Mouse (Mus musculus) fibroblast of lung, adult 2 months (primary cell): ENCODE results near the gene Fastkd5.

ENCODE experiments used
- DNase-seq: peaks from one replicate; pipeline ENCODE4 v3.0.0-alpha.2; 2011; ENCODE audit warnings: low read depth

Gene Fastkd5

DNA sequence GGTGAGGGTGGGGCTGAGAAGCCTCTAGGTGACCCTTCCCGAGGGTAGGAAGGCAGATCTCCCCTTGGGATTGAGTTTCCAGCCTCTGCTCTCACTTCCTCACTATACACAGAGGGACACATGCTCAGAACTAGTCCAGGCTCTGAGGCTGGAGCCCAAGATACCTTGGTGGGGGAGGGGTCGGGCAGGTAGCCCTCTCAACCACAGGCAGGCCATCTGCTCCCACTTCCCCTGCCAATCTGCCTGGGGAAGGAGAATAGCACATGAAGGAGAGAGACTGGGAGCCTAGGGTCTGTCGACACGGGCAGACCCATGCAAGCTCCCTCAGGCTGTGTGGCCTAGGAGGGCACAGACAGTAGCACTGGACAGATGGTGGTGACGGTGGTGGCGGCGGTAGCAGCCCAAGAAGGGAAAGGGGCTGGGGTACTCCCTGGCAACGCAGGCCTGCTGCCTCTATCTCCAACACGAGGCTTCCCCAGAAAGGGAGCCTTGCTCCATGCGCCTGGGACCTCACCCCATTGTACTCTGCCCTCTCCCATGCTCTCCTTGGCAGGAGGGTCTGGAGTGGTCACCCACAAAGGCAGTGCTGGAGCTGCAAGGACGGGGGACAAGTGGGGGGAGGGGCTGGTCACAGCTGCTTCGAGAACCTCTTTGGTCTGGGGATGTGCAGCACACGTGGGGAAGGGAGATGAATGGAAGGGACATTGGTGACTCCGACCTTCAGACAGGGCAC is 4.3 kb upstream of the Fastkd5 start:
- DNase-seq = no peak

DNA sequence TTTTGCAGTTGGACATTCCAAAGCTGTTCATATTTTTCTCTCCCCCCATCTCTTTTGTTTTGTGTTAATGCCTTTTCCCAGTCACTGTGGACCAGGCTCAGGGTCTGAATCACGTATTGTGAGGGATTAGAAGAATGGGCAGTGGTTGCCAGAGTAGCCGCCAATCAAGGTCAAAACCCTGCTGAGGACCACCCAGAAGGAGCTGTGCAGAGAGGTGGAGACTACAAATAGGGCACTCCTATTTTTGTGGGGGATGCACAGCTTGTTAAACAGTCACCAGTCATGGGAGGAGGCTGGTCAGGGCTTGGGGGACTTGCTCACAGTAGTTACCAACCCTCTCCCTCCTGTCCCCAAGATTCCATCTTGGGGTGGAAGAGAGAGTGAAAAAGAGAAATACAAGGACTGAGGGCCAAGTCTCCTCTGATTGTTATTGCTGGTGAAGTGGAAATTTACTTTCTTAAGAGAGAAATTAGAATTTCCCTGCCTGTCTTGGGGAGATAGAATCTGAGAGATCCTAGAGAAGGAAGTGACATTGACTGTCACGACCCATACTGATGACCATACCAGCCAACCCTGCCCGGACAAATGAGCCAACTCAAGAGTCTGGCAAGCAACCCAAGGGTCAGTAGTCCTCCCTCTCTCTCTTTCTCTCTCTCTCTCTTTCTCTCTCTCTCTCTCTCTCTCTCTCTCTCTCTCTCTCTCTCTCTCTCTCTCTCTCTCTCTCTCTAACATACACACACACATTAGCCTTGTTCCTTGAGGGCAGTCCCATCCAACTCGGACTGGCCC is 3.3 kb upstream of the Fastkd5 start:
- no peak for DNase-seq

DNA sequence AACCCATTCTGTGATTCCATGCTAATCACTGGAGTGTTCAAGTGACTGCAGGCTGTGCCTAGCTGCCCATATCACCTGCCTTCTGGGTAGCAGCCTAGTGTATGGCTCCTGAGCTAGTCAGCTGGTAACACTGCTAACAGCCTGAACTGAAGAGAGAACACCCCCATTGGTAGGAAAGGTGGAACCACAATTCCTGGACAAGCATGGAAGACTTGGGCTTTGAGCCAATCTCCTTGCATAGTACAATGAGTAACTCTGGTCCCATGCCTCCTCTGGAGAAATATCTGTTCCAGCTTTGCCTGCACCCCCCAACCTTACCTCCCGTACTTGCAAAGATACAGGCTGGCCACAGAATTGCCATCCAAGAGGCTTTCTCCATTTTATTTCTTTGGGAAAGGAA is 2.6 kb upstream of the Fastkd5 start:
- DNase-seq = no peak

DNA sequence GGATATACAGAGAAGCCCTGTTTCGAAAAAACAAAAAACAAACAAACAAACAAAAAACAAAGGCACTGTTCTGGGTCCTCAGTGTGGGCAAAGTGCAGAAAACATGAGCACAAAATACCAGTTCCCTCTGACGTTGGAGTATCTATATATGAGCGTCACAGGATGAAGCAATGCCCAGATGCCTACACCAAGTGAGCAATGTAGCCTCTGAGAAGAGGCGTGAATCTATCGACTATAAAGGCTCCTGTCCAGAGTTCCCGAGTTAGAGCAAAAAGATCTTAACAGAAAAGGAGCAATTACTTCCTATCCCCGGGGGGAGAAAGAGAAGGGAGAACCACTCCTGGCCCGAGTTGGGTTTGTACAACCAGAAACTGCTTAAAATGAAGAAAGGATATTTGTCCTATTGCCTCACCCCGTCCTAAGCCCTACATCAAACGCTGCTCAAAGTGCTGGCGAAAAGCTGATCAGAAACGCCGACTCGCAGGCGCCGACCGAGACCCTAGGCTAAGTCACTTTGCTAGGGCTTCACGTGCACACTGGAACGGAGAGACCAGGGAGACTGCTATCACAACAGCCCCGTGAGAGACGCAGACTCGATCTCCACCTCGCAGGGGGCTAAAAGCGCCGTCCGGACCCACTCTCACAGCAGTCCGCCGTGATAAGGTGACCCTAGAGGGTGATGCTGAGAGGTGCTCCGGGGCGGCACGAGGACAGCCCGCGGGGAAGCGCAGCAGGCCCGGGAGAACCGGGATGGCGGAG is 568 bp downstream of the Fastkd5 start:
- DNase-seq = no peak

DNA sequence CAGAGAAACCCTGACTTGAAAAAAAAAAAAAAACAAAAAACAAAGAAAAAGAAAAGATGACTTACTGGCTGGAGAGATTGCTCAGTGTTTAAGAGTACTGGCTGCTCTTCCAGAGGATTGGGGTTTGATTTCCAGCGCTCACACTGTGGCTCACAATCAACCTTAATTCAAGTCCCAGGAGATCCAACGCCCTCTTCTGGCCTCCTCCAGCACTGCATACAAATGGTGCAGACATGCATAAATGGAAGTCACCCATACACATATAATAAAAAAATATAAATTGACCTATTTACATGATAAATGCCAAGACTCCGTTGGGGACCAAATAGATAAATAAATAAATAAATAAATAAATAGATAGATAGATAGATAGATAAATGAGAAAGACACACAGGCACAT is 1.4 kb downstream of the Fastkd5 start:
- DNase-seq = no peak

DNA sequence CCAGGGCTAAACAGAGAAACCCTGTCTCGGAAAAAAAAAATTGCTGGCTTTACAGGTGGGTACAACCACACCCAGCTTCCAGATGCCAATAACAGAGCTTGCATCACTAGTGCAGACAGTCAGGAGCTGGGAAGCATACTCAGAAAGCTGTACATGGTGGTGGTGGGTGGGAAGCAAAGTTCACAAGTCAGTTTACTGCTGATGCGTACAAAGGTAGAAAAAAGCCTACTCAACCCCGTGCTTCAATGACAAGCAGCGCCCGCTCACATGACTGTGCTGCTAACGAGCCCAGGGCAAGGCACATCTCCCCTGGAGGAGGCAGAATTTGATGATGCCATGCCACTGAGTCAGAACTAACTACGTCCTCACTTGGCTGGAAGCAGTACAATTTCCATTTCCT is 10.9 kb downstream of the Fastkd5 start:
- no peak for DNase-seq

DNA sequence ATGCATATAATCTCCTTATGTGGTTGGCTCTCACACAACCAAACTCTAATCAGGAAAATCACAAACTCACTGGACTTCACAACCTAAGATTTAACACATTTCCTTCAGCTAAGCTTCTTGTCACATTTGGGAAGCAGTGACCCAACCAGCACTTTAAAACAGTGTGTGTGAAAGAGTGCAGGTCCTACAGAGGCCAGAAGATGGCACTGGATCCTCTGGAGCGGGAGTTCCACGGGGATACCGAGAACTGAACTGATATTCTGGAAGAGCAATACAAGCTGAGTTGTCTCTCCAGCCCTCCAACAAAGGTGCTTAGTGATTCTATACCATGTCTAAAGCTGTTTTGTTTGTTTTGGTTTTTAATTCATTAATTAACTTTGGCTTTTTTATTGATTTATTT is 16.7 kb downstream of the Fastkd5 start:
- DNase-seq = no peak

DNA sequence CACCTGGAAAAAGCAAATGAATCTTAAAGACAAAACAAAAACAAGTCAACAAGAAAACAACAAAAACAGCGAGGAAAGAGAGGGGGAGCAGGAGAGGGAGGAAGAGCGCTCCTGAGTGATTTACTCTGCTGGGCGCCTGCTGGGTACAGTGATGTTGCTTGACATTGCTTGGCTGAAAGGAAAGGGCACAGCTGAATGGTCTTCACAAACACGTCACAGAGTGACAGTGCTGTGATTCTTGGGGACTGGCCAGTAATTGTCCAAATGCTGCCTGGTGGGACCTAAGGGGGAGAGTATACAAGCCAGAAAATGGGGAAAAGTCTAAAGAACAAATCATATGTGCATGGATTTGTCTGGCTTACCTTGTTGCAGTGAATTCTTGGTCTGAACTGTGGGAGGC is 27.6 kb downstream of the Fastkd5 start:
- no peak for DNase-seq

DNA sequence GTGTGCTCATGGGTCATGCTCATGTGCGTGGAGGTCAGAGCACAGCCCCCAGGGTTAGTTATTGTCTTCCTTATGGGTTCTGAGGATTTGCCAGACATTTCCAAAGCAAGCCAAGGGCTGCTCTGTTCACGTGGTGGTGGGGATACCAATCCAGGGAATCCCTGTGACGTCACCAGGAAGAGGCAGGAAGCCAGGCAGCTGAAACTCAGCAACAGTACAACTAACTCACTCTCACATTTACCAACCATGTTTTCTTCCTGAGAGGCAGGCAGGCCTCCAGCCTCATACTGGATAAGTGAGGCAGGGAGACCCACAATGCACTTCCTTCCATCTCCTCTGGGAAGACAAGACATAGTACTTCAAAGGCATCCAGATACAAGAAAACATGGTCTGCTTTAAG is 31.4 kb downstream of the Fastkd5 start:
- DNase-seq = no peak

DNA sequence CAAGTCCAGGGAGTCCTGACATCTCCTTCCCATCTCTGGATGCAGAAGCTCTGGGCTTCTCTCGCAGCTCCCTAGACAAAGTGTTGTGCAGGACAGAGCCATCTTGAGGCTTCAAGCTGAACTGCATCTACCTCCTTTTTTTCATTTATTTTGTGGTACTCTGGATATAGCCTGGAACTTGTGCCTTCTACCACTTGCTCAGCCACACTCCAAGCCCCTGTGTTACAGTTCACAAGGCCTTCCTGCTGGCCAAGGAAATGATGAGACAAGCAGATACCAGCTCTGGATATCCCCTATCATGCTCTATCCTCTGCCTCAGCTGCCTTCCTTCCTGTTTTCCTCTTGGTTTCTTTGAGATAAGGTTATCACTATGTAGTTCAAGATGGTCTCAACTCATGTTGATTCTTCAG is 32.2 kb downstream of the Fastkd5 start:
- DNase-seq = no peak

DNA sequence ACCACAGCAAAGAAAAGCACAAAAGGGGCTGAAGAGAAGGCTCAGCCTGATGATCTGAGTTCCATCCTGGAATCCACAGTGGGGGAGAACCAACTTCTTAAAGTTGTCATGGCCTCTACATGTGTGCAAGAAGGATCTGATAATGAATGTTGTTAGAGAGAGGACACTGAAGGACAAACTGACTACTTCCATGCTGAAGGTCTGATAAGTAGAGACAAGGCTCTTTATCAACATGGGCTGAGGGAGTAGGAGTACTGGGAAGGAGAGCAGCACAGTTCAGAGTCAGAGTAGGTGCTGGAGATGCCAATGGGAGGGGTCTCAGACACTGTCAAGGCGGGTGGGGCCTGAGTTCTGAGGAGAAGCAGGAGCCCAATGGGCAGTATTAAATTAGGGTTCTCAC is 34.2 kb downstream of the Fastkd5 start:
- DNase-seq = no peak

DNA sequence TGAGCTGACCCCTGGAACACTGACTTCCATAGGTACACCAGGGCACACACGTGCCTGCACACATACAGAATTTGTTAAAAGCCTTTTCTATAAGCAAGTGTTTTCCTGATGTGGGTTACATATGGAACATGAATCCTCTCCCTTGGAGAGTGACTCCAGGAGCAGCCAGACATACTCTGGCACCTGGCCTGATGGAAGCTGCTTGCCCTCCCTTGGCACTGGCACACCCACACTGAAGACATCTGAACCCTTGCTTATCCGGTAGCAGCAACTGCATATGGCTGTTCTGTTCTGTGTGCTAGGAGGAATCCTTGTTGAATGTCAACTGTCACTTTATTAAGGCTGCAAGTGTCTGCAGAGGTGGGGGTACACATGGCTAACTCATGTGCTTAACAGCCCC is 38.8 kb downstream of the Fastkd5 start:
- DNase-seq = no peak

DNA sequence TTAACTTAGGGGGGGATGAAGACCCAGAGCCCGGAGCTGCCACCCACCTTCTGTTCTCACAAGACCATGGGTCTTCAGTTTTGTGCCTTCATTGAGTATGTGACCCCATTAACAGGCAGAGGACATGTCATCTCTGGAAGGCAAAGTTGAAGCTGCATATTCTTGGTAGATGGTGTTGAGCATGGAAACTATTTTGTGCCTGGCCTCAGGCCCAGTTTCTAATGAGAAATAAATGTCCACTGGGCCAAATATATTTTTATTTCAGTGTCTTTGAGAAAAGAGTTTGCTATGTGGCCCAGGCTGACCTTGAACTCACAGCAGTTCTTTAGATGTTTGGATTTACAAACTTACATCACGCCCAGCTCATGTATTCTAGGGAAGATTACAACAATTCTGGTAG is 40.1 kb downstream of the Fastkd5 start:
- no peak for DNase-seq

DNA sequence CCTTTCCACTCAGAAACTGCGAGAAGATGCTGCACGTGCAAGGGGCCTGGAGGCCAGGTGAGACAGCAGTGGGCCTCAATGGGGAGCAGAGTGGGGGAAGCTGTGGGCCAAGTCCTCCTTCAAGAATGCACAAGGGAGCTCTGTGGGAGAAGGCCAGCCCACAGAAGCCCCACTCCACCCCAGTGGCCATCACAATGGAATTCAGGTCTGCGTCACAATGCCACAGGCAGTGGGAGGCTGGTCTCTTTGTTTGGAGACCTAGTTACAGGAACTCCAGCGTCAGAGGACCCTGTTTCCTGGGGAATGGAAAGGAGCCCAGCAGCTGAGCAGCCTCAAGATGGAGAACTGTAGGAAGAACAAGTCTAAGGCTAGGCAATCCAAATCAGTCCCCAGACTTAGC is 40.7 kb downstream of the Fastkd5 start:
- no peak for DNase-seq

DNA sequence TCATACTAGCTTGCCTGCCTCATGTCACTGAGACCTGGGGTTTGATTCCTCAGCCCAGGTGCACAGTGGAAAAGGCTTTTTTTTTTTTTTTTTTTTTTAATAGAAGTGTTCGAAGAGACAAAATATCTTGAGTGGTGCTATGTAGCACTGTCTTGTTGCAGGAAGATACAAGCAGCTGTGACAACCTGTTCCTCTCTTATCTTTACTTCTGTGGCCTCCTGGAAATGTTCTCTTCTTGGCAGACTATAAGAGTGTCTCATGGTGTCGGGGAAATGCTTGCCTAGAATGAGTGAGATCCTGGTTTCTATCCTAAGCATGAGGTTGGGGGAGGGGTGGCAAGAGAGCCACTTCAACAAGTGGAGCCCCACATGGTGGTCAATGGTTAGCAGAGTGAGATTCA is 41.5 kb downstream of the Fastkd5 start:
- no peak for DNase-seq

DNA sequence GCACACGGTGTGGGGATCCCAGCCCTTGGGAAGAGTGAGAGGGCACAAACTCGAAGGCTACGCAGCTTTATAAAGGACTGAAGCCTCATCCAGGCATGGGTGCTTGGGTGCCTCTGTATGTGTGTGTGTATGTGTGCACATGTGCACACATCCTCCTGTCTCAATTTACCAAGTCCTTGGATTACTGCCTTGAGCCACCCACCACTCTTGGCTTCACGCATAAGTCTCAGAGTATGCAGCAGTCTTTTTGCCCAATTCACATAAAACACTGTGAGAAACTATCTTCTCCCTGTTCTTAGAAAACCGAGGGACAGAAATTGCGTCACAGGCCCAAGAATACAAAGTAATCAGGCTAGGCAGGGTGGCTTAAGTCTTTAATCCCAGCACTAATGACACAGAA is 43.8 kb downstream of the Fastkd5 start:
- DNase-seq = no peak

DNA sequence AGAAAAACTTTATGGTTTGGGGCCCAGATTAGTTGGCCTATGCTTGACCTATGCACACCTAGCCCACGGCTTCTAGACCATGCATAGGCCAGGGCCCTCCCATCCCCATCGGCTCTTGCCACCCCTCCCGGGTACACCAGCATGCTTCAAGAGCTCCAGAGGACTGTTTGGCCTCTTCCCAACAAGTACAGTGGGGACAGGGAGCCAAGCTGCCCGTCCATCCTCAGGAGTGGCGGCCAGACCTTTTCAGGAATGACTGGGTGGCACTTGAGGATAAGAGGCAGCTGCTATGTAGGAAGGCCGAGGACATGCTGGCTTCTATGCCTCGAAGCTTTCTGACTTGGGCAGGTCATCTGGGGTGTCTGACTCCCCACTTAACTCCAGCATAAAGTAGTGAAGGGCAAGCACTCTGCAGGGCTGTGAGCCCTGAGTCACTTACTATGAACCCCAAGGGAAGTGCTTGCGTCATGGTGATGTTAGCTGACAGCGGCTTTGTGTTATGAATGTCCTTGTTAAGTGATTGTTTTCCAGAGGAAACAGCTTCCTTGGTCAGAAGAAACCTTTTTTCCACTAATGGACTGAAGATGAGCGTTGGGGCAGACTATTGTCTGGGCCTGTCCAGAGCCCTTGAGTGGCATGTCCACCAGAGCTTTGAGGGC is 45.8 kb downstream of the Fastkd5 start:
- no peak for DNase-seq

DNA sequence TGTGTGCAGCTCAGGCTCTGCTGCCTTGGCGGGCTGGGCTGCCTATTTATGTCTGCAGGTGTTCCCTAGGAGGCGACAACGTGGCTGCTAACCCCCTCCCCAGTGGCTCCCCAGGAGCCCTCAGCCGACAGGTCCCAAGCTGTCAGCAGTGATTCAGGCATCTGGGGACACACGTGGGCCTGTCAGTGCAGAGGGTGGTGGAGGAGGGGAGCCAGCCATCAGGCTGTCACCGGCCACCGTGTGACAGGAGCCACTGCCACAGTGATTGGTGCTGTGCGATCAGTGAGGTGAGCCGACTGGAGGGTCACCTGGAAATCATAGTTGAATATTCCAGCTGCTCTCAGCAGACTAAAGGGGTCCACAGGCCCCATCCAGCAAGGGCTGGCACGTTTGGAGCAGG is 47.3 kb downstream of the Fastkd5 start, which contains the start of gene Avp:
Avp (minus strand) TSS at position 3 of the 400 bp plus-strand sequence.
- no peak for DNase-seq

DNA sequence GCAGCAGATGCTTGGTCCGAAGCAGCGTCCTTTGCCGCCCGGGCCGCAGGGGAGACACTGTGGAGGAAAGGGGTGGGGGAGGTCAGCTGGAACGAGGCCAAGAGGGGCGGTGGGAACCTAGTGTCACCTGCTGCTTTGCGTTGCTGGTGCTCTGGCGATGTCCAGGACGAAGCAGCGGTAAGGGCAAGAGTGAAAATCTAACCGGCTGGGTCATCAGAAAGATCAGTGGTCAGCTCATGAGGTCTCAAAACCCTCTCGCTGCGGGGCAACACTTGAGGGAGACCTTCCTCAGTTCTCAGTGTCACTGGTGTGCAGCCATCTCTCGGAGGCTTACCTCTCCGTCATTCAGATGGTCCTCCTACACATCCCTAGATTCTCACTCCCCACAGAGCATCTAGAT is 48.6 kb downstream of the Fastkd5 start:
- DNase-seq = no peak

DNA sequence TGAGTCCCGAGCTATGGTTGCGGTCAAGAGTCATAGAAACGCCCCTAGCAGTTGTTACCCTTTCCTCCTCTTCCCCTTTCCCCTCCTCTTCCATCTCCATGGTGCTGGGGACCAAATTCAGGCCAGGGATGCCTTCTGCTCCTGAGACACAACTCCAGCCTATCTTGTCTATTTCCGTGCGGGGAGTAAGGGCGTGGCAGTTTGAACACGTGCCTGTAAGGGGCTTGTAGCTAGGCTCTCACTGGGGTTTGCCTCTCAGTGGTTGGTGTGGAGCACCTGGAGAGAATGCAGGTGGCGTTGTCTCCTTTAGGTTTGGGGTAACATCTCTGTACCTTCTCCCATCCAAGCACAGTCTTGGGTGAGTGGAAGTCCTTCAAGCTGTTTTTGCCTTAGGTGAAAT is 50.0 kb downstream of the Fastkd5 start:
- no peak for DNase-seq

DNA sequence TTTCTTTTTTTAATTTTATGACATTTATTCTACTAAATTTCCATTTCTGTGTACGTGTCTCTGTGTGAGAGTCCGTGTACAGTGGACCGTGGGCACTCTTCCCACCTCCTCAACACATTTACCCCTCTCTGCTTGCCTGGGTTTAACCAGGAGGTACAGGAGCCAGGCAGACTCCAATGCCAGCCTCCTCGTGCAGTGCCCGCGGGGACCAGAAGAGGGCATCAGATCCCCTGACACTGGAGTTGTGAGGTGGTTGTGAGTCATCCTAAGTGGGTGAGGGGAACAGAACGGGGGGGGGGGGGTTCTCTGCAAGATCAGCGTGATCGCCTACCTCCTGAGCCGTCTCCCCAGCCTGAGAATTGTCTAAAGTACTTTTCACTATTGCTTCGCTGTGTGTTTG is 51.7 kb downstream of the Fastkd5 start:
- peak; percentile 58 for DNase-seq

DNA sequence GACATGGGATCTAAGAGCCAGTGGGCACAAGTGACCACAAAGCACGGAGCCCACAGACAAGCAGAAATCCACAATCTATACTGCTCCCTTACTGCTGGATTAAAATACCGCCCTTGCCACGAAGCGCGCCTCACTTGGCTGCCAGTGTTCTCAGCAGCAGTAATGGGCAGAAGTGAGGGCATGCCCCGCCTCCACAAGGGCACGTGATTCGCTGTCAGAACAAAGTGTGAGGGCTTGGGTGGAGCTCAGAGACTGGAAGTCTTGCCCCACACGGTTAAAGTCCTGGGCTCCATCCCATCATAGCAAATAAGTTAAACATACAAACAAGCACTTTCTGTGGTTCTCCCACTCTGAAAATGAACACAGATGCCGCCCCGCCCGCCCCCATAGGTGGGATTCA is 52.2 kb downstream of the Fastkd5 start:
- peak; percentile 42 for DNase-seq
